Mouse (Mus musculus) thymus, adult 2 months (tissue): ENCODE data around the gene Vps29.

Experiments used
- CTCF ChIP-seq: fragments of 200-500 bp; IDR thresholded peaks from 2 replicates; pipeline ENCODE4 v1.5.1; 2012; ENCODE audit warnings: mild to moderate bottlenecking, control low read depth, low read length, moderate library complexity, borderline replicate concordance; ENCODE audit not compliant: control insufficient read depth, poor library complexity, insufficient read depth; ENCODE audit errors: extremely low read depth
- POLR2A ChIP-seq: fragments of 200-500 bp; IDR thresholded peaks from 2 replicates; pipeline ENCODE4 v1.6.1; 2012; ENCODE audit warnings: mild to moderate bottlenecking, low read length, control low read depth, moderate library complexity; ENCODE audit not compliant: control insufficient read depth, poor library complexity, insufficient read depth; ENCODE audit errors: extremely low read depth

- TF ChIP-seq CTCF (no peak), POLR2A (no peak)
These were observed 55.8 kb downstream of the Vps29 start for GRCm38 (mm10) chr5:122409692-122410645.
